Mouse (Mus musculus) heart, adult 11 months (tissue): ENCODE results near the gene Eloa.

Source experiments
- DNase-seq: peaks from one replicate; pipeline ENCODE4 v3.0.0; 2022

Eloa gene

DNA sequence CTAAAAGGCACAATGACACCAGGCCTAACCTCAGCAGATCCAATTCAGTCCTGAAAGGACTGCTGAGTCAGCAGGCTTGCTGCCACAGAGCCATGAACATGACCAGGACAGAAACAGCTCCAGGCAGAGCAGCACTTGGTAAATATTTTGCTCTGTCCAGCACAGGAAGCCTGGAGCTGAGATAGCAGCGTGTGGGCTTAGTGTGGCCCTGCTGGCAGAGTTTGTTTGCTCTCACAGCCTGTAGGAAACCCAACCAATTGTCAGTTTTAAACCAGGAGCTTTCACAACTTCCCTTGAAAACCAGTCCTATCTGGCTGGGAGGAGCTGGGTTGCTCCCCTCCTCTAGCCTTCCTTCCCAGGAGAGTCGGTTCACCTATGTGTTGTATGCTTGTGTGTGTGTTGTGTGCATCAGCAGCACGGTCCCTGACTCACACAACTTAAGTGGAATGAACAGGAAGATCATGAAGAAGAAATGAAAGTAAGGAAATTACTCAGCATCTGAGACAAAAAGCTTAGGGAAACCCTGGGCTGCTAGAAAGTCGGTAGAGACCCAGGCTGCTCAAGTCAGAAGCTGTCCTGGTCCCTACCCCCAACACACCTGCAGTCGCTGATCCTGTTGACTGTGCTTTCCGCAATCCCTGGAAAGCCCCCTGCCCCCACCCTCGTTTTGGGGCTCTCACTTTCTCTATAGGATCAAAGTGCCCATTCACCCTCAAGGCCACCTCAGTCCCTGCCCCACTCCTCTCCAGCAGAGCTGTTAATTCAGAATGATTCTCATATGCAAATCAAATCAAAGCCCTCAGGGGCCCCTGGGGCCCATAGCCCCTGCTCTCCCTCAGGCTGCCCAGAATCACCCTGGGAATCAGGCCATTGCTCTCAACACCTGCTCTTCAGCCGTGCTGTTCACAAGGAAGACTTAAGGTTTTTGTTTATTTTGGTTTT is 9.7 kb upstream of the Eloa start:
- peak; percentile 97 for DNase-seq

- no peak for DNase-seq
These were observed 7.1 kb upstream of the Eloa start for GRCm38 (mm10) chr4:136028689-136029088.

DNA sequence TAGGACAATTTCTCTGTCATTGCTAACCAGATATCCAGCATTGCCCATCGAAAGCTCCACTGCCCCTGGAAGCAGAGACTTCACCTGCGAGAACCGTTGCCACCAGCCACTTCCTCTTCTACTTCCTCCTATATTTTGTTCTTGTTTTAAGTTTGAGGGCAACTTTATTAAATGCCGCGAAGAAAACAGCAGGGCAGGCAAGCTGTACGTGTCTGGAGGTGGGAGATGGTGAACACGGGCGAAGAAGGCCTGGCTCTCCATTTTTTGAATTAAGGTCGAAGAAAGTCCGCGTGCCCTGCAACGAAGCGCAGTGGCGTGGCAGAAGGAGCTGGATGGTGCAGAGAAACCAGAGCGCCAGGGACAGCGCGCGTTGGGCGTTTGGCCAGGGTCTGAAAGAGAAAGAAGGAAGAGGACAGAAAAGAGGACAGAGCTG is 6.6 kb upstream of the Eloa start:
- no peak for DNase-seq

- DNase-seq = no peak
These were observed 6.0 kb upstream of the Eloa start for GRCm38 (mm10) chr4:136027416-136028131.

- no peak for DNase-seq
These were observed 3.8 kb upstream of the Eloa start for GRCm38 (mm10) chr4:136025350-136025749.

DNA sequence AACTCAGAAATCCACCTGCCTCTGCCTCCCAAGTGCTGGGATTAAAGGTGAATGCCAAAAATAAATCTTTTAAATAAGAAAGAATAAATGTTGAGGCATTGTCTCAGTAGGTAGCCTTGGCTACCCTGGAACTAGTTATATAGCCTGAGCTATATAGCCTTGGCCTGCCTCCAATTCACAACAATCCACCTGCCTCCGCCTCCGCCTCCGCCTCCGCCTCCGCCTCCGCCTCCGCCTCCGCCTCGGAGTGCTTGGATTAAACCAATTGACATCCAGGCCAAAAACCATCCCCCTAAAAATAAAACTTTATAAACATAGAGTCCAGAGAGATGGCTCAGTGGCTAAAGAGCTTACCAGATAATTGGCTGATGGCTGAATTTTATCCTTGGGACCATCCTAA is 1.4 kb upstream of the Eloa start:
- peak; percentile 89 for DNase-seq

DNA sequence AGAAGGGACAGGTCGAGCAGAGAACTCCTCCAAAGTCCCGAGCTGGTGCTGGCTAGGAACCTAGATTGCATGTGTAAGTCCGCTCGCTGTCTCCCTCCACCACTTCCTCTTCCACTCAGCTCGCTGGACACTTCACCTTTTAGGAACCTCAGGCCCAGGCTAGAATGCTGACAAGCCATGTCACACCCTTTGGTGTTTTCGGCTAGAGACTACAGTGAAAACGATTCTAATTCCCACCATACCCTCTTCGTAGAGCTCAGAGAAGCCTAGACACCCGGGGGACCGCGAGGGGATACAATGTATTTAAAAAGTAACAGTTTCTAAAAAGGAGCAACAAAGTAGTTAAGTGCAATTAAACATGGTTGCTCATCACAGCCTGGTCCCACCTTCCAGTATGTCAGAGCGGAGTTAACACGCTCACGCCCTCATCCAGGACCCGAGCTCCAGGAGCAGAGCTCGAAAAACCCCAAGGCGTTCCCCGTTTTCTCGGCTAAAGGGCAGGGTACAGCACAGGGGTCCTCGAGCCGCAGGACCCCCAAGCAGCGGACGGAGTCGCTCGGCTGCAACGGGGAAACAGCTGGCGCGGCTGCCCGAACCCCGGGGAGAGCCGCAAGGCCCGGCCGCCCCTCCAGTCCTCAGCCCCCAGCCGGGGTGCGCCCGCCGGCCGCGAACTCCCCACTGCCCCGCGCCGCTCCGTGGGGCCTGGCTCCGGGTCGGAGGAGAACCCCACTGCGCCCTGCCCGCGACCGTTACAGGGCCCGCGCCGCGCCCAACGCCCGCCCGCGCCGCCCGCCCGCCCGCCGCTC is 617 bp downstream of the Eloa start:
- DNase-seq = peak; percentile 91

GRCm38 (mm10) chr4:136016059-136016602 is 5.4 kb downstream of the Eloa start:
- no peak for DNase-seq

- no peak for DNase-seq
These were observed 11.0 kb downstream of the Eloa start for GRCm38 (mm10) chr4:136010586-136010985.

DNA sequence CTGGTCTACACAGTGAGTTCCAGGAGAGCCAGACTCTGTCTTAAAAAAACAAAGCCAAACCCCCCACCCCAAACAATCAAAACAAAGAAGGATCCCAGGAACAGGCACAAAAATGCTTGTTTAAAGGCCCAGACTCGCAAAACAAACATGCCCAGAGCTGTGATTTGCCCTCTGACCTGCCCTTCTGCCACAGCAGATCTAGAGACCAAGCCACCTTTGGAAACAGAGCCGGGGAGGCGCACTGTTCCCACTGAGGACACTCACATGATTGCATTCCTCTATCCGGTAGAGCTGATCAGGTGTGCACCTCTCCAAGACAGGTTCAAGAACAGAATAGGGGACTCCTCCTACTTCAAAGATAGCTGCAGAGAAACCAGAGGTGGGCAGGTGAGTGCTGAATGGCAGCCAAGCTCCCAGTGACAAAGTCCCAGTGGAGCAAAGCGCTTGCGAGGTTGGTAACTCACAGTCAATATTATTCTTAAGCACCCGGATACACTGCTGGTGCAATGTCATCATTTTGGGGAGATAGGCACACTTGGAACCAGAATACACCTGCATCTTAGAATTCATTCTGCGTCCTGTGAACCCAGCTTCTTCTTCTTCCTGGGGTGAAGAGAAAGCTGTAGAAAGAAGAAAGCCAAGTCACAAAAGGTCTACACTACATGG is 12.6 kb downstream of the Eloa start:
- no peak for DNase-seq

- no peak for DNase-seq
These were observed 14.7 kb downstream of the Eloa start for GRCm38 (mm10) chr4:136006821-136007220.

DNA sequence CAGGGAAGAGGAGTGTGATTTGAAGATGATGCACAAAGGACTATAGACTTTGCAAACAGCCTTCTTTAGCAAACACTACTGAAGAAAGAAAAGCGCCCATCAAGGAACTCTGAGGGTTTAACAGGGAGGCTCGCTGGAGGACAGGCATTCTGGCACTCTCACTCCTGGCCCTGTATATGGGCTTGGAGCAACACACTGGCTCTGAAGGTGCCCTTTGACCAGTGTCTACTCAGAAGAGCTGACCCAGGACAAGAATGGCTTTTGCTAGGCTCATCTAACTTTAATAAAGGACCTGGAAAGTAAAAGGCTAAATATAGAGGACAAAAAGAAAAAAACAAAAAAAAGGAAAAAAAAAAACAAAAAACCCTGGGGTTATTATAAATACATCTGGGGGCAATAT is 16.6 kb downstream of the Eloa start:
- no peak for DNase-seq

DNA sequence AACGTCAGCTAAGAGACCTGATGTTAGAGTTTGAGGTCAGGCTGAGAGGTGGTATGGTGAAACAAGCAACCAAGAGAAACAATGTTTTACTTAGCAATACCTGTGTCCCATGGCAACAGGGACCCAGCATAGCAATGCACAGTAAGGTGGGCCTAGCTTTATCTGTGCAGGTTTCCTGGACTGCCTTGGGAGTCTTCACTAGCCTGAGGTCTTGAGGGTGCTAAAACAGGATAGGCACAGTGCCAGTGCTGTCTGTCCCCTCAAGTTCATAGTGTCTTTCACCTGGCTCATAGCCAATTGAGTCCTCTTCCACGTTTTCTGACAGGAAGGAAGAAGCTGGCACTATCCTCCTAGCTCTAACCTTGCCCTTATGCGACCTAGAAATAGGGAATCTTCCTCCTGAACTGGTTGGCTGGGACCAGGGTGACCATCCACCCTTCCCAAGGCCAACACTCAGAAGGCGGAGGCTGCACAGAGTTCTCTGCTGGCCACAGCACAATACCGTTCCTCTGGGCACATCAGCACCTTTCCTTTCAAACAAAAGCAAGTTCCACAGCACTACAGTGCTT is 17.4 kb downstream of the Eloa start:
- no peak for DNase-seq

DNA sequence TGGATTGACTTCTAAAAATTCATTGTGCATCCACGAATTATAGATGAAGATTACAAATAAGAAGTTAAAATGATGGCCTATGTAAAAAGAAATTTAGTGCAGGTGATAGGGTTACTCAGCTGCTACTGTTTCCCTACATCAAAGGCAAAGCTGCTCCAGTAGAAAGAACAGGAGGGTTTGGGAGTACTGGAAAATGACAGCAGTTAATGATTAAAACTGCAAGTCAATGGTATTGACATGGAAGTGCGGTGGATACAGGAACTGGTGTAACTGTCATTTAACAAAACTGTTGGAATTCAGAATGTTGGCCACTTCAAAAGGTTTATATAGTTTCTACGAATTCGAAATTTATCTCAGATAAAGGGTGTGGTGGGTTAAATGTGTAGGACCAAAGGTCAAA is 26.4 kb downstream of the Eloa start:
- DNase-seq = no peak

GRCm38 (mm10) chr4:135993941-135994340 is 27.6 kb downstream of the Eloa start:
- no peak for DNase-seq

- peak; percentile 90 for DNase-seq
These were observed 33.8 kb downstream of the Eloa start for GRCm38 (mm10) chr4:135987714-135988113.

- DNase-seq = peak; percentile 99
These were observed 34.4 kb downstream of the Eloa start, which contains the start of gene Pithd1 for GRCm38 (mm10) chr4:135986943-135987710. Gene Pithd1 (minus strand): TSS chr4:135987264.

GRCm38 (mm10) chr4:135986301-135986942 is 35.1 kb downstream of the Eloa start:
- DNase-seq = no peak

DNA sequence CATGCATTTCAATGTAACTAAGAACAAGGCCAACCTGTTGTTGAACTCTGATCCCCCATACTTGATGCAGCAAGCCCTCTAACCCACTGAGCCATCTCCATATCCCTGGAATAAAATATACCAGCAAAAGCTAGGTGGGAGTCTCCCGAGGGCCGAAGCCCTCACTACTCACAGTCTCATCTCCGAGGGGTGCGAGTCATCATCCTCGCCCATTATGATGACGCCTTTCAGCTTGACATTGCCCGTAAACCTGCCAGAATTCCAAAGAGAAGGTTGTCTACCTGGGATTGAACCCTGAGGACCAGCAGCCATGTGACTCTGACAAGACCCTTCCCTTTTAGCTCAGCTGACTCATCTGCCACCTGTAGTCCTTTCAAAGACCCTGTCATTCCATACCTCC is 35.8 kb downstream of the Eloa start:
- DNase-seq = no peak

DNA sequence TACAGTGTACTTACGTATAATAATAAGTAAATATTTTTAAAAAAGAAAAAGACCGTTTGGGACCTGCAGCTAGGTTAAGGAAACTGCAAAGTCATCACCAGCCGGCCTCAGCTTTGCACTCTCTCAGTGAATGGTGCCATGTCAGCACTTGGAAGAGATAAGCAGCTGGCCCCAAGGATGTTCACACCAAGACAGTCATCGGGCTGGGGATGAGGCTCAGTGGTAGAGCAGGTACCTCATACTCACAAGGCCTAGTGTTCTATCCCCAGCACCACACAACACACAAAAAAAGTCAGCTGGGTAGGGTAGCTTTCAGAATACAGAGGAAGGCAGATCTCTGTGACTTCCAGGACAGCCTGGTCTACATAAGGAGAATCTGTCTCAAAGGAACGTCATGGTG is 36.4 kb downstream of the Eloa start:
- DNase-seq = no peak

- DNase-seq = no peak
These were observed 37.0 kb downstream of the Eloa start for GRCm38 (mm10) chr4:135984556-135984955.
